Mouse (Mus musculus) ES-E14 (cell line): Measurements from ENCODE around the gene Rsph1. TPM values are rescaled to one million over a fixed set of nuclear protein-coding genes. Genes with fewer than 3 reads are reported as not detected.

ENCODE experiments used
- DNase-seq: peaks from one replicate; pipeline ENCODE4 v3.0.0-alpha.2; 2013; ENCODE audit warnings: low read depth, low spot score
- H3K27ac ChIP-seq: 2 replicates; pipeline ENCODE4 v1.5.1; 2012; ENCODE audit warnings: low read depth, mild to moderate bottlenecking, low read length, moderate library complexity, mixed read lengths; ENCODE audit not compliant: poor library complexity, insufficient read depth, severe bottlenecking
- H3K36me3 ChIP-seq: 2 replicates; pipeline ENCODE4 v1.6.1; 2012; ENCODE audit warnings: mild to moderate bottlenecking, low read length, moderate library complexity, mixed read lengths; ENCODE audit not compliant: control insufficient read depth, poor library complexity, insufficient read depth, severe bottlenecking
- H3K4me1 ChIP-seq, 2 experiments: fragments of 150-350 bp in 1 of 2; sonication (generic) in 1 of 2; 2 replicates each; pipeline ENCODE4 v1.6.1; 2012; ENCODE audit warnings: low read length in 2 of 2, mild to moderate bottlenecking in 1 of 2, mixed read lengths in 1 of 2; ENCODE audit not compliant: control insufficient read depth in 2 of 2, insufficient read depth in 2 of 2, poor library complexity in 1 of 2
- H3K4me3 ChIP-seq, 2 experiments: fragments of 150-350 bp in 1 of 2; sonication (generic) in 1 of 2; 2 replicates each; pipeline ENCODE4 v1.5.1; 2012; ENCODE audit warnings: low read length in 2 of 2, low read depth in 1 of 2, mild to moderate bottlenecking in 1 of 2, mixed read lengths in 1 of 2; ENCODE audit not compliant: insufficient read depth in 1 of 2, poor library complexity in 1 of 2, severe bottlenecking in 1 of 2
- H3K9ac ChIP-seq: 2 replicates; pipeline ENCODE4 v1.6.1; 2012; ENCODE audit warnings: low read depth, mild to moderate bottlenecking, low read length, mixed read lengths; ENCODE audit not compliant: poor library complexity, insufficient read depth, severe bottlenecking
- H3K9me3 ChIP-seq: fragments of 150-350 bp; sonication (generic); 2 replicates; pipeline ENCODE4 v1.6.1; 2012; ENCODE audit warnings: low read depth, mild to moderate bottlenecking, low read length; ENCODE audit not compliant: control insufficient read depth, insufficient read depth
- CHD2 ChIP-seq: IDR thresholded peaks from 2 replicates; pipeline ENCODE4 v1.6.1; 2014; ENCODE audit warnings: mild to moderate bottlenecking, low read depth, low read length, inconsistent platforms
- HCFC1 ChIP-seq: IDR thresholded peaks from 2 replicates; pipeline ENCODE4 v1.6.1; 2012; ENCODE audit warnings: low read length, inconsistent platforms, borderline replicate concordance; ENCODE audit not compliant: insufficient read depth
- MAFK ChIP-seq: IDR thresholded peaks from 2 replicates; pipeline ENCODE4 v1.6.1; 2014; ENCODE audit warnings: mild to moderate bottlenecking, low read depth, low read length, inconsistent platforms; ENCODE audit not compliant: insufficient read depth
- ZC3H11A ChIP-seq: IDR thresholded peaks from 2 replicates; pipeline ENCODE4 v1.6.1; 2012; ENCODE audit warnings: low read depth, mild to moderate bottlenecking, inconsistent platforms, low read length, borderline replicate concordance
- ZNF384 ChIP-seq: IDR thresholded peaks from 2 replicates; pipeline ENCODE4 v1.6.1; 2012; ENCODE audit warnings: low read depth, low read length, inconsistent platforms
- in situ Hi-C, 2 experiments: fragments of 600-800 bp; cut with MboI; formaldehyde crosslinking; loops; one replicate each; pipeline ENCODE4 v1.15.1; 2025; ENCODE audit warnings: low sequenced_read_pairs in 2 of 2, inconsistent platforms in 1 of 2; ENCODE audit not compliant: unreplicated experiment in 2 of 2
- total RNA-seq: library from RNA; depleted of rRNA; stranded (reverse); fragments of 300-350 nt; gene quantifications from 2 replicates; pipeline ENCODE4 v1.2.3, GENCODE M21; 2012; rRNA removed

Gene Rsph1
- total RNA-seq, 1 experiment = 1.9 TPM

DNA sequence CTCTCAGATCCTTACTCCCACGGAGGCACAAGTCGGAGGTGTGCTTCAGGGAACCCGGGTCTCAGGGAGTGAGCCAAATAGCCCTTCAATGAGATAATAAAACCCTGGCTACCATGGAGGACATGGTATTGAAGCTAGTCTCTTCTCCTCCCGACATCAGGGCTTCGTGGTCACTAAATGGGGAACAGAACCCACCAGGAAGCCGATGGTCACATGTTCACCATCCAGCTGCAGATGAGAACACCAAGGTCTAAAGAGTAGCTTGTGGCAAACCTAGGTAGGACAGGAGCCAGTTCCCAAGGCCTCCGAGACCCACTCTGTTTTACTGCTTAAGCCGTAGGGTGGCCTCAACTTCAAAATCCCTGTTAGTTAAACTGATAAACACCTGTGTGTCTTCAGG lies 68.5 kb downstream of the Rsph1 start:
- no peaks in the 10 kb centered on the region for H3K9me3 ChIP-seq
- no peaks in the 10 kb centered on the region for H3K36me3 ChIP-seq
- TF ChIP-seq ZNF384 = no peak
- no peak for DNase-seq
- H3K4me3 ChIP-seq = no peak overlapping the region
- H3K9ac ChIP-seq = no peak overlapping the region
- in situ Hi-C loops = no loop called here
- no peak overlapping the region for H3K27ac ChIP-seq
- peaks cover 2 to 8% of the 10 kb centered on the region in 2 experiments; a peak in 1 of 4 replicates for H3K4me1 ChIP-seq

DNA sequence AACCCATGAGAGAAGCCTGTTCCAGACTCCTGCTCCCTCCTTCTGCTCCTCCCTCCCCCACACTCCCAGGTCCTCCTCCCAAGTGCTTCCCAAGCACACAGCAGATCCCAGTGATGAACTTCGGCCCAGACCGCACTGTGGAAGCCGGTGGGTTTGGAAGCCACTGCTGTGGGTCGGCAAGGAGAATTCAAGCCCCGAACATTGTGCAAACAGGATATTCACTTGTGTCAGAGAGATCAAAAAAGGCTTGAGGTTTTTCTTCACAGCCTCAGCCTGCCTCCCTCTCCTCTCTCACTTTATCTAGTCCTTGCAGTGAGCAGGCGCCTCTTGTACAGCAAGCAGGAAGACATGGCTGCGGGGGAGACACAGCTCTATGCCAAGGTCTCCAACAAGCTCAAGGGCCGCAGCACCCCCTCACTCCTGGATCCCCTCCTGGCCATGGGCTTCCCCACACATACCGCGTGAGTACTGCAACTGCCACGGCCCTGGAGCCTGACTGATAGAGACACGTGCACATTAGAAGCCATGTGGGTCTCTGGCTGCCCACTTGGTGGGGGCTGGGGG lies 69.3 kb downstream of the Rsph1 start, which contains the start of gene Ubash3a:
TSS of gene Ubash3a (plus strand) at position 103 of the 564 bp plus-strand sequence.
- H3K36me3 ChIP-seq = no peaks in the 10 kb centered on the region
- H3K4me3 ChIP-seq = no peak within 1 kb of the TSS
- peaks cover 2 to 8% of the 10 kb centered on the region in 2 experiments; a peak in 1 of 4 replicates for H3K4me1 ChIP-seq
- H3K9ac ChIP-seq = no peak within 1 kb of the TSS
- no peaks in the 10 kb centered on the region for H3K9me3 ChIP-seq
- TF ChIP-seq HCFC1 (no peak), ZC3H11A (no peak), CHD2 (no peak), MAFK (no peak), ZNF384 (no peak)
- in situ Hi-C loops = no loop called here
- H3K27ac ChIP-seq = no peak within 1 kb of the TSS
- no peak for DNase-seq

Other genes with a start within 250 kb of the Rsph1 start
- 9.3 and 33.4 TPM in 2 replicates for gene Abcg1, start 219.7 kb downstream of the Rsph1 start, total RNA-seq
- not detected in 2 replicates for gene Tff3, start 147.7 kb downstream of the Rsph1 start, total RNA-seq
- gene Tff2, start 133.1 kb downstream of the Rsph1 start, total RNA-seq = not detected in 2 replicates
- not detected in 2 replicates for gene Tff1, start 112.1 kb downstream of the Rsph1 start, total RNA-seq
- 0.36 and 0.37 TPM in 2 replicates for gene Tmprss3, start 78.4 kb downstream of the Rsph1 start, total RNA-seq
- gene Ubash3a, start 69.5 kb downstream of the Rsph1 start, total RNA-seq = 6.7 and 11.2 TPM in 2 replicates
- gene Slc37a1, start 9.4 kb upstream of the Rsph1 start, total RNA-seq = 37.5 and 64.8 TPM in 2 replicates
- 3.9 and 6.9 TPM in 2 replicates for gene Pde9a, start 108.8 kb upstream of the Rsph1 start, total RNA-seq
- gene Wdr4, start 242.6 kb upstream of the Rsph1 start, total RNA-seq = 56.6 and 58.5 TPM in 2 replicates
- gene Ndufv3, start 242.7 kb upstream of the Rsph1 start, total RNA-seq = 206 and 242 TPM in 2 replicates